Mouse (Mus musculus) heart, postnatal 0 days (tissue): ENCODE measurements around the gene Chit1. TPM values are rescaled to one million over a fixed set of nuclear protein-coding genes. Genes with fewer than 3 reads are reported as not detected.
A peak's percentile ranks its signal among the peaks of the same experiment; 100 is the strongest.

Experiments used
- ATAC-seq: fragments of 200-750 bp; cut with Nextera tagmentation; 2 replicates; pipeline ENCODE4 v1.8.0; 2017; ENCODE audit warnings: low read depth, moderate number of reproducible peaks, moderate library complexity; ENCODE audit not compliant: insufficient read depth
- DNase-seq: peaks from one replicate; pipeline ENCODE4 v3.0.0-alpha.2; 2016; ENCODE audit warnings: low spot score
- H3K27ac ChIP-seq: fragments of 300-500 bp; sonication (generic); 2 replicates; pipeline ENCODE4 v1.5.1; 2014; ENCODE audit warnings: low read depth, mild to moderate bottlenecking
- H3K27me3 ChIP-seq: fragments of 300-500 bp; sonication (generic); 2 replicates; pipeline ENCODE4 v1.6.1; 2014; ENCODE audit warnings: low read length, mixed read lengths; ENCODE audit not compliant: control insufficient read depth, insufficient read depth
- H3K36me3 ChIP-seq: fragments of 300-500 bp; sonication (generic); replicated peaks from 2 replicates; pipeline ENCODE4 v1.6.1; 2014; ENCODE audit warnings: low read length, mixed read lengths; ENCODE audit not compliant: control insufficient read depth, insufficient read depth
- H3K4me1 ChIP-seq: fragments of 300-500 bp; sonication (generic); 2 replicates; pipeline ENCODE4 v1.6.1; 2014; ENCODE audit warnings: antibody characterized with exemption; ENCODE audit not compliant: control insufficient read depth, insufficient read depth
- H3K4me2 ChIP-seq: fragments of 300-500 bp; sonication (generic); 2 replicates; pipeline ENCODE4 v1.6.1; 2014; ENCODE audit warnings: low read depth, mild to moderate bottlenecking, low read length, moderate library complexity
- H3K4me3 ChIP-seq: fragments of 300-500 bp; sonication (generic); 2 replicates; pipeline ENCODE4 v1.5.1; 2014; ENCODE audit warnings: low read depth, low read length
- H3K9ac ChIP-seq: fragments of 300-500 bp; sonication (generic); replicated peaks from 2 replicates; pipeline ENCODE4 v1.6.1; 2014; ENCODE audit warnings: low read depth, low read length, mixed read lengths
- H3K9me3 ChIP-seq: fragments of 300-500 bp; sonication (generic); replicated peaks from 2 replicates; pipeline ENCODE4 v1.6.1; 2016; ENCODE audit warnings: low read length; ENCODE audit not compliant: control insufficient read depth
- CTCF ChIP-seq: IDR thresholded peaks from 2 replicates; pipeline ENCODE4 v1.5.1; 2016; ENCODE audit warnings: antibody characterized with exemption, control low read depth, low read depth
- EP300 ChIP-seq: IDR thresholded peaks from 2 replicates; pipeline ENCODE4 v1.6.1; 2016; ENCODE audit warnings: antibody characterized with exemption, low read depth
- WGBS: fragments of 180-500 bp; shearing (Covaris S2); extraction: QIAGEN DNeasy Blood & Tissue Kit; methylation state at CpG from one replicate; pipeline ENCODE4 v1.1.7; 2014; 5-methylcytosine and 5-hydroxymethylcytosine counted together
- polyA plus RNA-seq: library from polyadenylated mRNA; unstranded; fragments of >200 nt; fragmentation: Nextera tagmentation; extraction: Ambion mirVana; gene quantifications from 2 replicates; pipeline ENCODE4 v1.2.1, GENCODE M21; 2015
- total RNA-seq: library from RNA; depleted of rRNA; stranded (reverse); fragments of >200 nt; gene quantifications from 2 replicates; pipeline ENCODE4 v1.2.3, GENCODE M21; 2014; ENCODE audit warnings: low replicate concordance

The Chit1 gene
- total and polyA plus RNA-seq, 2 experiments from 2014 or later = 0.19 to 0.76 TPM

GRCm38 (mm10) chr1:134079477-134080163 lies 31.4 kb upstream of the Chit1 start:
- peaks cover 53% of the 10 kb centered on the region for H3K4me1 ChIP-seq
- H3K36me3 ChIP-seq = peaks cover 26% of the 10 kb centered on the region
- ATAC-seq = no peak
- WGBS = 6% methylated on average over 9 of the region's 9 CpGs
- peak overlapping the region; percentile 68 for H3K4me3 ChIP-seq
- peak overlapping the region; percentile 56 for H3K4me2 ChIP-seq
- no peaks in the 10 kb centered on the region for H3K27me3 ChIP-seq
- peak; percentile 45 for TF ChIP-seq EP300
- no peak for TF ChIP-seq CTCF
- H3K9ac ChIP-seq = peak overlapping the region; percentile 39; the same call in 1 of the 2 replicates
- H3K9me3 ChIP-seq = no peaks in the 10 kb centered on the region
- DNase-seq = no peak
- peak overlapping the region; percentile 87 for H3K27ac ChIP-seq

DNA sequence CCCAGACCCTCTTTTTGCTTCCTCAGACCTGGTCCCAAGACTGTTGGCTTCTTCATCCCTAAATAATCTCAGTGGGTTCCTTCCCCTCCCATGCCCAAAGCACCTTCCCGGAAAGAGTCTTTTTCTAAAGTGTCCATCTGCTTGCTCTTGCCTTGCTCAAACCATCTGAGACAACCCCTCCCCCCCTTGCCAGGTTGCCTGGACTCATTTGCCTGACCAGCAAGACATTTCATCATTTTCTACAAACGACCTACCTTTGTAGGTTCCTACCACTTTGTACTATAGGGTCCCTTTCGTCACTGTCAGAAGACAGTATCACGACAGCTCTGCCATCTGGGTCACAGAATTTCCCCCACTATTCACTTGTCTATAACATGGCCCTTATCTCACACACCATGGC lies 30.6 kb upstream of the Chit1 start:
- no peak for DNase-seq
- WGBS = 81% methylated on average over 4 of the region's 4 CpGs
- Histone ChIP-seq H3K4me2 (no peak overlapping the region), H3K27ac (peak overlapping the region; percentile 87), H3K27me3 (no peaks in the 10 kb centered on the region), H3K4me3 (no peak overlapping the region), H3K9ac (no peak overlapping the region), H3K36me3 (peaks cover 20% of the 10 kb centered on the region), H3K9me3 (no peaks in the 10 kb centered on the region), H3K4me1 (peaks cover 48% of the 10 kb centered on the region)
- ATAC-seq = no peak
- TF ChIP-seq EP300 (no peak), CTCF (no peak)

GRCm38 (mm10) chr1:134080881-134081450 lies 30.1 kb upstream of the Chit1 start:
- Histone ChIP-seq H3K27me3 (no peaks in the 10 kb centered on the region), H3K9me3 (no peaks in the 10 kb centered on the region), H3K27ac (no peak overlapping the region; the same call in 1 of the 2 replicates), H3K9ac (no peak overlapping the region), H3K4me3 (no peak overlapping the region), H3K4me2 (no peak overlapping the region), H3K4me1 (peaks cover 45% of the 10 kb centered on the region), H3K36me3 (peaks cover 14% of the 10 kb centered on the region)
- ATAC-seq (no peak), DNase-seq (no peak)
- 86% methylated on average over 5 of the region's 5 CpGs for WGBS
- TF ChIP-seq CTCF (no peak), EP300 (no peak)

GRCm38 (mm10) chr1:134082987-134083516 lies 28.0 kb upstream of the Chit1 start:
- no peaks in the 10 kb centered on the region for H3K27me3 ChIP-seq
- no peak for TF ChIP-seq CTCF
- no peak for TF ChIP-seq EP300
- 7% methylated on average over 11 of the region's 11 CpGs for WGBS
- H3K4me1 ChIP-seq = peaks cover 44% of the 10 kb centered on the region
- no peak overlapping the region for H3K4me3 ChIP-seq
- no peaks in the 10 kb centered on the region for H3K9me3 ChIP-seq
- H3K27ac ChIP-seq = peak overlapping the region; percentile 91
- DNase-seq (peak; percentile 91), ATAC-seq (peak; percentile 74)
- no peaks in the 10 kb centered on the region for H3K36me3 ChIP-seq
- H3K4me2 ChIP-seq = no peak overlapping the region
- no peak overlapping the region for H3K9ac ChIP-seq

GRCm38 (mm10) chr1:134083676-134084075 lies 27.4 kb upstream of the Chit1 start:
- H3K4me1 ChIP-seq = peaks cover 44% of the 10 kb centered on the region
- H3K27me3 ChIP-seq = no peaks in the 10 kb centered on the region
- H3K9ac ChIP-seq = no peak overlapping the region
- DNase-seq (no peak), ATAC-seq (no peak)
- no peak overlapping the region for H3K4me3 ChIP-seq
- H3K36me3 ChIP-seq = no peaks in the 10 kb centered on the region
- H3K4me2 ChIP-seq = no peak overlapping the region
- peak overlapping the region; percentile 91 for H3K27ac ChIP-seq
- 73% methylated on average over 8 of the region's 8 CpGs for WGBS
- H3K9me3 ChIP-seq = no peaks in the 10 kb centered on the region
- TF ChIP-seq CTCF (no peak), EP300 (no peak)
